20 mouse cellular contexts compared by ENCODE assay signal in the genomic region with DNA sequence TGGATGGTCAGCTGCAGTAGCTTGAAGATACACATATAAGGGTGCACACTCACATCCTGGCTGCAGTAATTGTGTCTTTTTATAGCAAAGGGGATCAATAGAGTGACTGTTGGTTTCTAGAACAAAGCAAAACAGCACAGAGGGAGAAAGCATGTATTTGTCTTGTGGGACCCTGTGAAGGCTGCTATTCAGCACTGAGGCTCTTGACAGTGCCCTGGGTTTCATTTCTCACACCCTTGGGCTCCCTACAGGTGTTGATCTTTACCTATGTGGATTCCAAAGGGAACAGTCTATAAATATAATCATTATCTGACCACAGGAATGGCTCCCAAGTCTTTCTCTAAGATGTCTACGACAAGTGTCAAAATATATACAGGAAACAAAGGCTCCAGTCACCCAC.
DNase-seq lines count a peak whose midpoint lies in the region; ATAC-seq lines count a peak whose summit lies in the region.
"Had no signal": no experiment of that assay in that cellular context is flagged by ENCODE, and none has a peak within 500 bp of the region (broad histone marks: within the 10 kb centered on the region; RNA-seq: fewer than 3 reads in every experiment).

No protein-coding gene starts in this region.

- no peak overlapping the region for H3K4me3 ChIP-seq in forebrain, embryonic 13.5 days
- no peak overlapping the region for H3K4me3 ChIP-seq in forebrain, embryonic 11.5 days (ENCODE audit: low read depth, low read length)
- no peak overlapping the region for H3K4me3 ChIP-seq in heart, embryonic 14.5 days (ENCODE audit: control insufficient read depth in 1 of 2, insufficient read depth in 1 of 2, low read depth in 1 of 2, low read length in 2 of 2)
- no peak overlapping the region for H3K4me3 ChIP-seq in midbrain, embryonic 12.5 days
- no peak overlapping the region for H3K4me3 ChIP-seq in midbrain, embryonic 11.5 days (ENCODE audit: low read depth, low read length)
- H3K4me3 ChIP-seq: forebrain, embryonic 12.5 days; gastrocnemius, adult 2 months; limb, embryonic 13.5 days; liver, embryonic 13.5 days; neural tube, embryonic 15.5 days had no signal

- H3K27ac ChIP-seq in forebrain, embryonic 13.5 days: no peak overlapping the region
- no peak overlapping the region for H3K27ac ChIP-seq in forebrain, embryonic 11.5 days (ENCODE audit: low read depth, low read length)
- H3K27ac ChIP-seq in heart, embryonic 14.5 days (replicated peaks in 1 of 2; ENCODE audit: control insufficient read depth in 1 of 2, insufficient read depth in 1 of 2, low read depth in 2 of 2, low read length in 2 of 2): peak overlapping the region in 1 of 2 experiments; percentile 42; a peak in 1 of 4 replicates
- peak overlapping the region; percentile 56; the same call in 1 of the 2 replicates for H3K27ac ChIP-seq in midbrain, embryonic 12.5 days (replicated peaks)
- H3K27ac ChIP-seq in midbrain, embryonic 11.5 days (ENCODE audit: low read depth, low read length): no peak overlapping the region
- H3K27ac ChIP-seq: forebrain, embryonic 12.5 days; gastrocnemius, adult 2 months; limb, embryonic 13.5 days; liver, embryonic 13.5 days; neural tube, embryonic 15.5 days had no signal

- no peak for DNase-seq in forebrain, embryonic 11.5 days (ENCODE audit: low spot score)
- DNase-seq in heart, postnatal 4 days: no peak
- no peak for DNase-seq in midbrain, embryonic 11.5 days (ENCODE audit: low spot score, missing footprints)
- DNase-seq in kidney, postnatal 14 days: no peak
- DNase-seq: embryo, embryonic 11 days; gastrocnemius, adult 2 months; kidney, adult 8-10 months; kidney, postnatal 25 days; liver, embryonic 13.5 days; lung, embryonic 14.5 days; lung, postnatal 36 days; spleen, adult 18-20 months; thymus, postnatal 36 days had no signal

- ATAC-seq in forebrain, embryonic 13.5 days: peak; percentile 24; the same call in 1 of the 2 replicates
- no peak for ATAC-seq in forebrain, embryonic 11.5 days (replicated peaks; ENCODE audit: low FRiP score)
- ATAC-seq in heart, embryonic 14.5 days (ENCODE audit: insufficient number of reproducible peaks, insufficient read depth, low FRiP score, low read depth): no peak
- no peak for ATAC-seq in midbrain, embryonic 12.5 days (ENCODE audit: low FRiP score, low read depth)
- no peak; the same call in 1 of the 2 replicates for ATAC-seq in midbrain, embryonic 11.5 days (ENCODE audit: low FRiP score)

- WGBS in forebrain, embryonic 13.5 days: 37% methylated on average over 1 of the region's 1 CpGs
- 28% methylated on average over 1 of the region's 1 CpGs for WGBS in forebrain, embryonic 11.5 days
- WGBS in heart, embryonic 14.5 days: 14% methylated on average over 1 of the region's 1 CpGs
- 48% methylated on average over 1 of the region's 1 CpGs for WGBS in midbrain, embryonic 12.5 days
- 37% methylated on average over 1 of the region's 1 CpGs for WGBS in midbrain, embryonic 11.5 days

- no peaks in the 10 kb centered on the region for H3K36me3 ChIP-seq in forebrain, embryonic 13.5 days (ENCODE audit: poor library complexity, severe bottlenecking)
- no peaks in the 10 kb centered on the region for H3K36me3 ChIP-seq in forebrain, embryonic 11.5 days (ENCODE audit: control insufficient read depth, insufficient read depth, low read length)
- H3K36me3 ChIP-seq in heart, embryonic 14.5 days (ENCODE audit: control insufficient read depth, insufficient read depth, low read length): no peaks in the 10 kb centered on the region
- H3K36me3 ChIP-seq in midbrain, embryonic 12.5 days: no peaks in the 10 kb centered on the region
- H3K36me3 ChIP-seq in midbrain, embryonic 11.5 days (ENCODE audit: control insufficient read depth, insufficient read depth, low read length): no peaks in the 10 kb centered on the region
- H3K36me3 ChIP-seq: forebrain, embryonic 12.5 days; G1E; limb, embryonic 13.5 days; liver, embryonic 13.5 days; neural tube, embryonic 15.5 days had no signal

- H3K4me2 ChIP-seq in forebrain, embryonic 13.5 days: no peak overlapping the region
- no peak overlapping the region for H3K4me2 ChIP-seq in forebrain, embryonic 11.5 days (ENCODE audit: low read depth, low read length, severe bottlenecking)
- peak overlapping the region; percentile 7; the same call in 1 of the 2 replicates for H3K4me2 ChIP-seq in heart, embryonic 14.5 days (ENCODE audit: low read length)
- H3K4me2 ChIP-seq in midbrain, embryonic 12.5 days (replicated peaks): no peak overlapping the region
- H3K4me2 ChIP-seq in midbrain, embryonic 11.5 days: no peak overlapping the region
- H3K4me2 ChIP-seq: forebrain, embryonic 12.5 days; limb, embryonic 13.5 days; liver, embryonic 13.5 days; lung, embryonic 14.5 days; neural tube, embryonic 15.5 days had no signal

- H3K9ac ChIP-seq in forebrain, embryonic 13.5 days: no peak overlapping the region
- no peak overlapping the region for H3K9ac ChIP-seq in forebrain, embryonic 11.5 days (ENCODE audit: low read length)
- no peak overlapping the region for H3K9ac ChIP-seq in heart, embryonic 14.5 days (ENCODE audit: low read length)
- H3K9ac ChIP-seq in midbrain, embryonic 12.5 days (replicated peaks): no peak overlapping the region
- no peak overlapping the region for H3K9ac ChIP-seq in midbrain, embryonic 11.5 days (ENCODE audit: low read length)
- H3K9ac ChIP-seq: forebrain, embryonic 12.5 days; limb, embryonic 13.5 days; liver, embryonic 13.5 days; lung, embryonic 14.5 days; neural tube, embryonic 15.5 days had no signal

- no peaks in the 10 kb centered on the region for H3K27me3 ChIP-seq in forebrain, embryonic 13.5 days
- H3K27me3 ChIP-seq in forebrain, embryonic 11.5 days (ENCODE audit: control insufficient read depth, insufficient read depth, low read length): no peaks in the 10 kb centered on the region
- H3K27me3 ChIP-seq in heart, embryonic 14.5 days (ENCODE audit: control insufficient read depth, insufficient read depth, low read length): no peaks in the 10 kb centered on the region
- no peaks in the 10 kb centered on the region for H3K27me3 ChIP-seq in midbrain, embryonic 12.5 days
- no peaks in the 10 kb centered on the region for H3K27me3 ChIP-seq in midbrain, embryonic 11.5 days (ENCODE audit: control insufficient read depth, insufficient read depth, low read length)
- H3K27me3 ChIP-seq: forebrain, embryonic 12.5 days; limb, embryonic 13.5 days; liver, embryonic 13.5 days; neural tube, embryonic 15.5 days had no signal

- H3K9me3 ChIP-seq in forebrain, embryonic 13.5 days (replicated peaks): no peaks in the 10 kb centered on the region
- no peaks in the 10 kb centered on the region for H3K9me3 ChIP-seq in forebrain, embryonic 11.5 days (ENCODE audit: control insufficient read depth, low read length)
- H3K9me3 ChIP-seq in heart, embryonic 14.5 days (ENCODE audit: control insufficient read depth, low read length): no peaks in the 10 kb centered on the region
- H3K9me3 ChIP-seq in midbrain, embryonic 12.5 days: 0 out of 2 replicates have a peak, but pooled peaks cover 5% of the 10 kb centered on the region
- no peaks in the 10 kb centered on the region for H3K9me3 ChIP-seq in midbrain, embryonic 11.5 days (ENCODE audit: control insufficient read depth, low read length)
- H3K9me3 ChIP-seq: forebrain, embryonic 12.5 days; limb, embryonic 13.5 days; liver, embryonic 13.5 days; neural tube, embryonic 15.5 days had no signal

- peaks cover 8% of the 10 kb centered on the region for H3K4me1 ChIP-seq in forebrain, embryonic 13.5 days
- peaks cover 3% of the 10 kb centered on the region; the same call in 1 of the 2 replicates for H3K4me1 ChIP-seq in forebrain, embryonic 11.5 days (replicated peaks; ENCODE audit: control insufficient read depth, insufficient read depth, low read length)
- peaks cover 6 to 9% of the 10 kb centered on the region in 2 experiments; a peak in 3 of 4 replicates for H3K4me1 ChIP-seq in heart, embryonic 14.5 days (ENCODE audit: control insufficient read depth in 2 of 2, insufficient read depth in 2 of 2, low read length in 2 of 2)
- H3K4me1 ChIP-seq in midbrain, embryonic 12.5 days: peaks cover 4% of the 10 kb centered on the region
- no peaks in the 10 kb centered on the region for H3K4me1 ChIP-seq in midbrain, embryonic 11.5 days (ENCODE audit: control insufficient read depth, insufficient read depth, low read length)
- H3K4me1 ChIP-seq: limb, embryonic 13.5 days; liver, embryonic 13.5 days had no signal
